Mouse (Mus musculus) forebrain, embryonic 10.5 days (tissue): ENCODE results near the gene Samd4b. TPM values are rescaled to one million over a fixed set of nuclear protein-coding genes. Genes with fewer than 3 reads are reported as not detected.

Experiments used
- DNase-seq: peaks from one replicate; pipeline ENCODE4 v3.0.0-alpha.2; 2017; ENCODE audit warnings: low spot score; ENCODE audit errors: extremely low spot score
- H3K27ac ChIP-seq: fragments of 300-500 bp; sonication (generic); 2 replicates; pipeline ENCODE4 v1.5.1; 2016; ENCODE audit warnings: mild to moderate bottlenecking
- H3K27me3 ChIP-seq: fragments of 300-500 bp; sonication (generic); 2 replicates; pipeline ENCODE4 v1.6.1; 2016; ENCODE audit warnings: mild to moderate bottlenecking; ENCODE audit not compliant: poor library complexity, severe bottlenecking
- H3K36me3 ChIP-seq: fragments of 300-500 bp; sonication (generic); replicated peaks from 2 replicates; pipeline ENCODE4 v1.6.1; 2016; ENCODE audit warnings: mild to moderate bottlenecking, moderate library complexity
- H3K4me1 ChIP-seq: fragments of 300-500 bp; sonication (generic); 2 replicates; pipeline ENCODE4 v1.6.1; 2016
- H3K4me3 ChIP-seq: fragments of 300-500 bp; sonication (generic); 2 replicates; pipeline ENCODE4 v1.5.1; 2016; ENCODE audit warnings: mild to moderate bottlenecking, moderate library complexity
- H3K9me3 ChIP-seq: fragments of 300-500 bp; sonication (generic); 2 replicates; pipeline ENCODE4 v1.6.1; 2016; ENCODE audit warnings: mild to moderate bottlenecking, moderate library complexity
- WGBS: fragments of 180-500 bp; shearing (Covaris S2); methylation state at CpG from one replicate; pipeline ENCODE4 v1.1.7; 2016; 5-methylcytosine and 5-hydroxymethylcytosine counted together
- polyA plus RNA-seq: library from polyadenylated mRNA; unstranded; fragments of >200 nt; fragmentation: Nextera tagmentation; extraction: Ambion mirVana; gene quantifications from 2 replicates; pipeline ENCODE4 v1.2.1, GENCODE M21; 2016

The Samd4b gene
- polyA plus RNA-seq, 1 experiment from 2014 or later, result 29.9 TPM

- WGBS, result 31% methylated on average over 7 of the region's 7 CpGs
- no peaks in the 10 kb centered on the region for H3K27me3 ChIP-seq
- no peaks in the 10 kb centered on the region for H3K9me3 ChIP-seq
- no peak overlapping the region for H3K27ac ChIP-seq
- H3K4me1 ChIP-seq, result peaks cover 28% of the 10 kb centered on the region
- DNase-seq, result peak; percentile 50
- no peak overlapping the region for H3K4me3 ChIP-seq
- no peaks in the 10 kb centered on the region for H3K36me3 ChIP-seq
These were observed 3.7 kb upstream of the Samd4b start for GRCm38 (mm10) chr7:28601668-28602067.

DNA sequence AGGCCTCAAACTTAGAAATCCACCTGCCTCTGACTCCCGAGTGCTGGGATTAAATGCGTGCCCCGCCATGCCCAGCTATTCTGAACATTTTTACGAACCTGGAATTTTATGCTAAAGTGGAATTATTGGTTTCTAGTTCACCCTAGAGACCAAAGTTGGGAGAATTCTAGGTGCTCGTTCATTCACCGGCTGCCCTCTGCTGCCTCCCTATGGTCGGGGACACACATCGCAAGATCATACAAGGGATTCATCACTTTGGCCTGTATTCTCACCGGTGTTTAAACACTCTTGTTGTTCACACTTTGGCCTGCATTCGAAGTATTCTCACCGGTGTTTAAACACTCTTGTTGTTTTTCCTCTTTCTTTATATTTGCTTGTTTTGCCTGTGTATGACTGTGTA lies 3.1 kb upstream of the Samd4b start:
- H3K9me3 ChIP-seq, result no peaks in the 10 kb centered on the region
- peaks cover 34% of the 10 kb centered on the region for H3K4me1 ChIP-seq
- no peaks in the 10 kb centered on the region for H3K36me3 ChIP-seq
- H3K27ac ChIP-seq, result no peak overlapping the region
- no peak overlapping the region for H3K4me3 ChIP-seq
- H3K27me3 ChIP-seq, result no peaks in the 10 kb centered on the region
- WGBS, result 19% methylated on average over 11 of the region's 11 CpGs
- peak; percentile 52 for DNase-seq

DNA sequence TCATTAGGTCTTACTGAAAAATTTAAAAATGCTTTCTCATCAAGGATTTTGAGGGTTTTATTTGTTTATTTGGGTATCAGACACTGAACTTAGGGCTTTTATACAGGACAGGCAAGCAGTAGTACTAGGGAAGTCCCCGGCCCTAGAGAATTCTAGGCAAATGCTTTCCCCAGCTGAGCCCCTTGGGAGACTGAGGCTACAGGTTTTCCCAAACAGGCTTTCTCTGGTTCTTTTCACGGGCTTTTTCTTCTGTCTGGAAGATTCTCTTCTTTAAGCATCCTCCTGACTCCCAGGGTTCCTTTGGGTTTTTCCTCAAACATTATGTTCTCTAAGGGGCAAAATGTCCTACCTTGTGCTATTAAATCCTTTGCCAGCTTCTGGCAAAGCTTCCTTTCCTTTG lies 1.0 kb upstream of the Samd4b start:
- 69% methylated on average over 2 of the region's 2 CpGs for WGBS
- Histone ChIP-seq H3K4me3 (no peak overlapping the region), H3K9me3 (no peaks in the 10 kb centered on the region), H3K36me3 (peaks cover 9% of the 10 kb centered on the region), H3K4me1 (peaks cover 55% of the 10 kb centered on the region), H3K27ac (peak overlapping the region; percentile 96), H3K27me3 (no peaks in the 10 kb centered on the region)
- no peak for DNase-seq

DNA sequence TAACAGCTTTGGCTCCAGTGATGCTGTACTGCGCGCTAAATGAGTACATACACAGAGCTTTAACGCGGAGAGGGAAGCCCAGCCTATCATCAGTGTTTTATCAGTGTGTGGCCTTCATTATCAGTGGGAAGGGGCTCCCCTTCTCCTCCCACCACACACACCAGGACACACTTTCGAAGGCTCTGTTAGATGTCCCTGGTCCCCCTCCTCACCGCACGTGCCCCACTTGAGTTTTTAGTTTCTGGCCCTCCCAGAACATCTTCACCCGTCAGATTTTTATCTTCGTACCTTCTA lies 720 bp downstream of the Samd4b start:
- Histone ChIP-seq H3K9me3 (no peaks in the 10 kb centered on the region), H3K4me1 (peaks cover 73% of the 10 kb centered on the region), H3K27me3 (no peaks in the 10 kb centered on the region), H3K36me3 (peaks cover 9% of the 10 kb centered on the region), H3K4me3 (peak overlapping the region; percentile 83), H3K27ac (peak overlapping the region; percentile 96)
- WGBS, result 16% methylated on average over 9 of the region's 9 CpGs
- peak; percentile 21 for DNase-seq

DNA sequence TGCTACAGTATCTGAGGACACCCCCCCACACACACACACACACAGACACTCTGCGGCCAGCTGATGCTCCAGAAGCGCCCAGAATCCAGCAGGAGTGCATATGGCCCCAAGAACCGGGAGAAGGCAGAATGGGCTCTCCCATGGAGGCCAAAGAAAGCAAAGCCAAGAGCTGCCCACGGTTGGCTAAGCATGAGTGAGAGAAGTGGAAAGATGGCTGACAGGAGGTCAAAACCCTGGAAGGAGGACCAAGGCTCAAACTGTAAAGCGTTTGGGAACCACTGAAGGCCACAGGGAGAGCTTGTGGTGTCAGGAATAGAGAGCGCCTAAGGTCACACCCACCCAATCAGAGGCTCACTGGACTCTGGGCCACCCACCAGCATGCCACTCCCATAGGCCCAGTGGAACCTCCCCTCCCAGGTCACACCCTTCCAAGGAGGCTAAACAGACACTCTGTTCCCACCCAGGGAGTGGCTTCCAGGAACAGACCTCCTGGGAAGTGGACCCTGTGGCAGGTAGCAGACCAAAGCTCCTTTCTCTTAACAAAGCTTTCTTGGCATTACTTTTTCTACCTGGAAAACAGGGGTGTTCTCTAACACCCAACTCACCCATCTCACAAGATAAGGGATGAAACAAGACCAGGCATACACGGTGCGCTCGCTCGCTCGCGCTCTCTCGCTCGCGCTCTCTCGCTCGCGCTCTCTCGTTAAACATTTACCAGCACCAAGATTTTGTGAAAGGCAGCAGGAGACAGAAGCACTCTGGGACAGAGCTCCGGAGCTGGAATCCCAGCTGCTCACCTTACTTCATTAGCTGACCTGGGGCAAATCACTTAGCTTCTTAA lies 1.3 kb downstream of the Samd4b start:
- Histone ChIP-seq H3K4me1 (peaks cover 78% of the 10 kb centered on the region), H3K9me3 (no peaks in the 10 kb centered on the region), H3K27me3 (no peaks in the 10 kb centered on the region), H3K36me3 (peaks cover 10% of the 10 kb centered on the region), H3K4me3 (peak overlapping the region; percentile 83), H3K27ac (peak overlapping the region; percentile 96)
- WGBS, result 50% methylated on average over 20 of the region's 20 CpGs
- DNase-seq, result peak; percentile 19

- peaks cover 80% of the 10 kb centered on the region for H3K4me1 ChIP-seq
- WGBS, result 77% methylated on average over 8 of the region's 8 CpGs
- DNase-seq, result no peak
These were observed 2.1 kb downstream of the Samd4b start for GRCm38 (mm10) chr7:28595751-28596435.

GRCm38 (mm10) chr7:28593206-28594111 lies 4.5 kb downstream of the Samd4b start:
- Histone ChIP-seq H3K27me3 (no peaks in the 10 kb centered on the region), H3K27ac (peak overlapping the region; percentile 48; the same call in 1 of the 2 replicates)

More at GRCm38 (mm10) chr7:28595751-28596435, 2.1 kb downstream of the Samd4b start:
- Histone ChIP-seq H3K4me3 (peak overlapping the region; percentile 83), H3K27me3 (no peaks in the 10 kb centered on the region), H3K36me3 (peaks cover 18% of the 10 kb centered on the region), H3K27ac (peak overlapping the region; percentile 96), H3K9me3 (no peaks in the 10 kb centered on the region)

DNA sequence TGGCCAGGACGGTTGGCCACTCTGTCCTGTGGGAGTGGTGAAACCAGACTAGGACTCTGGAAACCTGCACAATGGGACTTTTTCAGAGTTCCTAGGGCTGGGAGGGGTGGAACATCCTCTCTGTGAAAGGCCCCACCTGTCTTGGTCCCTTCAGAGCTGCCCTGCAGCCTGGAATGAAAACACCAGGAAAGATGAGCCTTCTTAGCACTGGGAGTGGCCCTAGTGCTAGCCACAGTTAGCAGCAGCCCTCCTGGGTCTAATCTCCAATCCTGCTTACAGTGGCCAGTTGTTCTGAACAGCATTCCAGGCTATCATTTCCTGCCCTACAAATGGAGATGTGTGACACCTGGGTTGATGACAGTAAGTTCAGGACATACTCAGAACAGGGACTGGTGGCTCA lies 6.1 kb downstream of the Samd4b start:
- Histone ChIP-seq H3K4me1 (peaks cover 94% of the 10 kb centered on the region), H3K27ac (no peak overlapping the region), H3K36me3 (peaks cover 20% of the 10 kb centered on the region), H3K27me3 (no peaks in the 10 kb centered on the region), H3K9me3 (no peaks in the 10 kb centered on the region), H3K4me3 (no peak overlapping the region)
- WGBS, result 74% methylated on average over 1 of the region's 1 CpGs
- no peak for DNase-seq

More at GRCm38 (mm10) chr7:28593206-28594111, 4.5 kb downstream of the Samd4b start:
- peaks cover 88% of the 10 kb centered on the region for H3K4me1 ChIP-seq
- H3K9me3 ChIP-seq, result no peaks in the 10 kb centered on the region
- H3K36me3 ChIP-seq, result peaks cover 18% of the 10 kb centered on the region
- no peak overlapping the region for H3K4me3 ChIP-seq
- no peak for DNase-seq
- 72% methylated on average over 14 of the region's 14 CpGs for WGBS

GRCm38 (mm10) chr7:28587644-28588043 lies 10.3 kb downstream of the Samd4b start:
- peak overlapping the region; percentile 56 for H3K27ac ChIP-seq
- no peaks in the 10 kb centered on the region for H3K9me3 ChIP-seq
- H3K4me1 ChIP-seq, result peaks cover 90% of the 10 kb centered on the region
- H3K27me3 ChIP-seq, result no peaks in the 10 kb centered on the region
- peaks cover 15% of the 10 kb centered on the region; the same call in 1 of the 2 replicates for H3K36me3 ChIP-seq
- DNase-seq, result no peak
- H3K4me3 ChIP-seq, result no peak overlapping the region

GRCm38 (mm10) chr7:28586663-28587411 lies 11.1 kb downstream of the Samd4b start:
- no peaks in the 10 kb centered on the region for H3K9me3 ChIP-seq
- H3K4me3 ChIP-seq, result no peak overlapping the region
- H3K36me3 ChIP-seq, result peaks cover 15% of the 10 kb centered on the region; the same call in 1 of the 2 replicates
- 76% methylated on average over 6 of the region's 6 CpGs for WGBS
- H3K27me3 ChIP-seq, result no peaks in the 10 kb centered on the region
- DNase-seq, result no peak
- peaks cover 82% of the 10 kb centered on the region for H3K4me1 ChIP-seq
- peak overlapping the region; percentile 56 for H3K27ac ChIP-seq

DNA sequence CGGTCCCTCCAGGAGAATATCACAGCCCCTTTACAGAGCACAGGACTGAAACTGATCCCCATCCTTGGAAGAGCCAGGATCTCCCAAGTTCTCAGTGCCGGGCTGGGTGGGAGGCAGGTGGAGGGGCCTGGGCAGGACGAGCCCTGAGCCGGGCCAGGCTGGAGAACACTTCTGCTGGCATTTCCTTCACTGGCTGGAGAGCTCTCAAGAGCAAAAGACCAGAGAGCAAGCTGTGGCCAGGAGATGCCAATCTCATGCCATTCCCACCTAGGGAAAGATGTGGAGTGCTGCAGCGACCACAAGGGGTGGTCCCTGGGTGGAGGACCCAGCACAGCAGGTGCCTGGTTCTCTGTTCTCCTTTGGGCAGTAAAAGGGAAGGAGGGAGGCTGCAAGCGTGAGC lies 12.9 kb downstream of the Samd4b start:
- H3K4me1 ChIP-seq, result peaks cover 71% of the 10 kb centered on the region
- WGBS, result 83% methylated on average over 6 of the region's 6 CpGs
- 0 out of 2 replicates have a peak overlapping the region, but pooled peaks have one; percentile 27 for H3K27ac ChIP-seq
- H3K9me3 ChIP-seq, result no peaks in the 10 kb centered on the region
- H3K4me3 ChIP-seq, result no peak overlapping the region
- peaks cover 10% of the 10 kb centered on the region; the same call in 1 of the 2 replicates for H3K36me3 ChIP-seq
- DNase-seq, result no peak
- no peaks in the 10 kb centered on the region for H3K27me3 ChIP-seq

- Histone ChIP-seq H3K27me3 (no peaks in the 10 kb centered on the region), H3K4me1 (peaks cover 71% of the 10 kb centered on the region), H3K36me3 (peaks cover 13% of the 10 kb centered on the region), H3K27ac (0 out of 2 replicates have a peak overlapping the region, but pooled peaks have one; percentile 15), H3K9me3 (no peaks in the 10 kb centered on the region), H3K4me3 (no peak overlapping the region)
- no peak for DNase-seq
- 84% methylated on average over 4 of the region's 4 CpGs for WGBS
These were observed 13.5 kb downstream of the Samd4b start for GRCm38 (mm10) chr7:28584468-28584867.
